Mouse (Mus musculus): ENCODE measurements at regions not wholly inside any gene's neighbourhood (a gene's known extent, or its start where the extent isn't known, plus 50 kb on each side); places are given as distances from the start of the nearest gene placed in this dataset.

DNA sequence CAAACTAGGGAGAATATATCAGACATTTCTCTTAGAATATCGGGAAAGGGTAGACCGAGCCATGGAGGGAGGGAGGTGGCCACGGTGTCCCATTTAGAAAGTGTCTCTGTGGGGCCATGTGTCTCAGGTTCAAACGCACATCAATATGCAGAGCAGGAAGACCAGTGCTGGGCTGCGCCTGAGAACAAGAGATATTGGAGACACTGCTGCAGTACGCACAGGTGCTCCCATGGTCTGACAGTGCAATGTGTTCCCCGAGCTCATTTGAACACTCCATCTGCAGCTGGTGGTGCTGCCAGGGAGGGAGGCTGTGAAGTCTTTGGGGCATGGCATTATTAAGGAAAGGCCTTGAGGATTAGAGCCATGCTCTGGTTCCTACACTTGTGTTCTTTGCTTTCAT, 60.6 kb upstream of the Irf2bp2 start:
- TF ChIP-seq CTCF (conservative IDR thresholded peaks at IDR 0.05; ENCODE audit: insufficient read depth, insufficient read length, low read depth, low read length), result no peak
- no peak for TF ChIP-seq POLR2A (IDR thresholded peaks at IDR 0.05; ENCODE audit: low read depth, low read length)
- H3K27ac ChIP-seq (ENCODE audit: insufficient read depth, low read depth, low read length), result no peak overlapping the region
- H3K4me1 ChIP-seq (ENCODE audit: control insufficient read depth, insufficient read depth, low read length), result peaks cover 22% of the 10 kb centered on the region; the same call in 1 of the 2 replicates
- no peaks in the 10 kb centered on the region for H3K27me3 ChIP-seq (replicated peaks; ENCODE audit: control insufficient read depth, insufficient read depth, low read length)
- no peak for DNase-seq
- 91% methylated on average over 7 of the region's 7 CpGs for WGBS
- no peaks in the 10 kb centered on the region for H3K36me3 ChIP-seq (ENCODE audit: control insufficient read depth, insufficient read depth, low read length)
- no peak overlapping the region for H3K4me3 ChIP-seq (ENCODE audit: insufficient read depth, low read depth, low read length)

DNA sequence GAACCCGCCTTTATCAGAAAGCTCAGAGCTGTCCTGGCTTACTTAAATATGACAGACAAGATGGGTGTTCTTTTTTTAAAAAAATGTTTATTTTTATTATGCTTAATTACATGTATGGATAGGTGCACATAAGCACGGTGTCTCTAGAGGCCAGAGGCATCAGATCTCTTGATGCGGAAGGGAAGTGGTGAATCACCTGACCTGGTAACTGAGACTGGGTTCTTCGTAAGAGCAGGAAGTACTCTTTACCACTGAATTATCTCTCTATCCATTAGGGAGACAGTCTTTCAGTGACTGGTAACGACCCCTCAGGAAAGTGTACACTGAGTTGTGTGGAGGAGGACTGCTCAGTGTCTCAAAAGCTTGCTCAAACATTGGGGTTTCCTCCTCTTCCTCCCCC, 58.4 kb upstream of the Irf2bp2 start:
- no peak for TF ChIP-seq CTCF (conservative IDR thresholded peaks at IDR 0.05; ENCODE audit: insufficient read depth, insufficient read length, low read depth, low read length)
- TF ChIP-seq POLR2A (IDR thresholded peaks at IDR 0.05; ENCODE audit: low read depth, low read length), result no peak
- WGBS, result 85% methylated on average over 5 of the region's 5 CpGs

GRCm38 (mm10) chr8:126650945-126651344, 57.2 kb upstream of the Irf2bp2 start:
- 54% methylated on average over 8 of the region's 8 CpGs for WGBS
- Histone ChIP-seq H3K4me1 (ENCODE audit: control insufficient read depth, insufficient read depth, low read length) (peaks cover 9% of the 10 kb centered on the region; the same call in 1 of the 2 replicates), H3K4me3 (ENCODE audit: insufficient read depth, low read depth, low read length) (no peak overlapping the region), H3K27me3 (replicated peaks; ENCODE audit: control insufficient read depth, insufficient read depth, low read length) (no peaks in the 10 kb centered on the region), H3K36me3 (ENCODE audit: control insufficient read depth, insufficient read depth, low read length) (no peaks in the 10 kb centered on the region), H3K27ac (ENCODE audit: insufficient read depth, low read depth, low read length) (peak overlapping the region; percentile 87)
- TF ChIP-seq POLR2A (IDR thresholded peaks at IDR 0.05; ENCODE audit: low read depth, low read length) (no peak), CTCF (conservative IDR thresholded peaks at IDR 0.05; ENCODE audit: insufficient read depth, insufficient read length, low read depth, low read length) (no peak)
- DNase-seq, result peak; percentile 87

More for the DNA sequence above, 58.4 kb upstream of the Irf2bp2 start:
- Histone ChIP-seq H3K27ac (ENCODE audit: insufficient read depth, low read depth, low read length) (no peak overlapping the region), H3K36me3 (ENCODE audit: control insufficient read depth, insufficient read depth, low read length) (no peaks in the 10 kb centered on the region), H3K4me1 (ENCODE audit: control insufficient read depth, insufficient read depth, low read length) (peaks cover 21% of the 10 kb centered on the region; the same call in 1 of the 2 replicates), H3K4me3 (ENCODE audit: insufficient read depth, low read depth, low read length) (no peak overlapping the region), H3K27me3 (replicated peaks; ENCODE audit: control insufficient read depth, insufficient read depth, low read length) (no peaks in the 10 kb centered on the region)
- DNase-seq, result no peak

DNA sequence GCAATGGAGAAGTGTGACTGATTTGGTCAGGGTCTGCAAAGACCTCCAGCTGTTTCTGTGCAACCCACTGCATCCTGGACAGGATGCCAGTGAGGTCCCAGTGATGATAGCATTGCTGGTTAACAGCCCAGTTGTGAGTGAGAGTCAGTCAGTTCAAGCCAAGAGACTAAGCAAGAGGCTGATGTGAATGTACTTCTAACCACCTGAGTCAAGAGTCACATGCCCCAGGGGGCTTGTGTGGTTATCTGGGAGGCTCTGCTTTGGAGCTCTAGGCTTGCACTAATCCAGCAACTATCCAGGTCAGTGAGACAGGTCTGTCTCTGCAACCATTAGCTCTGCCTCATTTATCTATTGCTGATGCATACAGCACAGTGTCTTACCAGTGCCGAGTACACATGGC, 55.5 kb upstream of the Irf2bp2 start:
- peaks cover 7% of the 10 kb centered on the region; the same call in 1 of the 2 replicates for H3K4me1 ChIP-seq (ENCODE audit: control insufficient read depth, insufficient read depth, low read length)
- no peaks in the 10 kb centered on the region for H3K36me3 ChIP-seq (ENCODE audit: control insufficient read depth, insufficient read depth, low read length)
- WGBS, result 75% methylated on average over 1 of the region's 1 CpGs
- no peak for TF ChIP-seq POLR2A (IDR thresholded peaks at IDR 0.05; ENCODE audit: low read depth, low read length)
- no peak for TF ChIP-seq CTCF (conservative IDR thresholded peaks at IDR 0.05; ENCODE audit: insufficient read depth, insufficient read length, low read depth, low read length)
- no peaks in the 10 kb centered on the region for H3K27me3 ChIP-seq (replicated peaks; ENCODE audit: control insufficient read depth, insufficient read depth, low read length)
- H3K27ac ChIP-seq (ENCODE audit: insufficient read depth, low read depth, low read length), result no peak overlapping the region
- DNase-seq, result no peak
- no peak overlapping the region for H3K4me3 ChIP-seq (ENCODE audit: insufficient read depth, low read depth, low read length)

- Histone ChIP-seq H3K4me1 (ENCODE audit: control insufficient read depth, insufficient read depth, low read length) (peaks cover 7% of the 10 kb centered on the region; the same call in 1 of the 2 replicates), H3K4me3 (ENCODE audit: insufficient read depth, low read depth, low read length) (no peak overlapping the region), H3K27me3 (replicated peaks; ENCODE audit: control insufficient read depth, insufficient read depth, low read length) (no peaks in the 10 kb centered on the region), H3K36me3 (ENCODE audit: control insufficient read depth, insufficient read depth, low read length) (no peaks in the 10 kb centered on the region), H3K27ac (ENCODE audit: insufficient read depth, low read depth, low read length) (no peak overlapping the region)
- no peak for TF ChIP-seq POLR2A (IDR thresholded peaks at IDR 0.05; ENCODE audit: low read depth, low read length)
- no peak for TF ChIP-seq CTCF (conservative IDR thresholded peaks at IDR 0.05; ENCODE audit: insufficient read depth, insufficient read length, low read depth, low read length)
- 61% methylated on average over 1 of the region's 1 CpGs for WGBS
- DNase-seq, result no peak
Observed at GRCm38 (mm10) chr8:126647350-126647749, 53.6 kb upstream of the Irf2bp2 start.

DNA sequence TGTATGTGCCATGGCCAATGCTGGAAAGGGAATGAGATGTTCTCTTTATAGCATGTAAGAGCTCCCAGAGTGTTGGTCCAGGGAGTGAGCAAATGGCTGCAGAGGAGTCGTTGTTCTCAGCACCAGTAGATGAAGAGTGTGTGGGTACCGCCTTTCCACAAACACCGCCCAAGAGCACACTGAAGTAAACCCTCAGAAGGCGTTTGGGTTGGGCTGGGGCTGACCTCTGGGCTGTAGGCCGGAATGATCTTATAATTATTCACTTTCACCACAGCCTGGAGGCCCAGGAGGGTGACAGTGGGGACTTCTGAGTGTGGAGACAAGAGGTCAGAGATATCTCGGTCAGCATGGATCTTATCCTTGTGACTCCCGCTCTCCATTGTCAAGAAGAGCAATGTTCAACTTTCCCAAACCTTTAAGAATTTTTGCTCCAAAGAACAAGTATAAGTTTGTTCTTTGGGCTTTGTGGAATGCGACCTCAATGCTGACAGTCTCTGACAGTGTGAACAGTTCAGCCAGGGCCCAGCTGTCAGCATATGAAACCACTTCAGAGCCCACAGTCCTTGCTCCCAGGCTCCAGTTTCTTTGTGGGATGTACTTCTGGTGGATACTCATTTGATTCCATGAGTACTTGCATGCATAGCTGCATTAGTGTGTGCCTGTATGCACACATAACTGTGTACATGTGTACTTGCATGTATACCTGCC, 53.0 kb upstream of the Irf2bp2 start:
- no peak overlapping the region for H3K27ac ChIP-seq (ENCODE audit: insufficient read depth, low read depth, low read length)
- 55% methylated on average over 8 of the region's 8 CpGs for WGBS
- TF ChIP-seq CTCF (conservative IDR thresholded peaks at IDR 0.05; ENCODE audit: insufficient read depth, insufficient read length, low read depth, low read length) (no peak), POLR2A (IDR thresholded peaks at IDR 0.05; ENCODE audit: low read depth, low read length) (no peak)

GRCm38 (mm10) chr8:126644179-126644578, 50.4 kb upstream of the Irf2bp2 start:
- no peak overlapping the region for H3K4me3 ChIP-seq (ENCODE audit: insufficient read depth, low read depth, low read length)
- DNase-seq, result no peak
- no peak overlapping the region for H3K27ac ChIP-seq (ENCODE audit: insufficient read depth, low read depth, low read length)
- WGBS, result 74% methylated on average over 5 of the region's 5 CpGs
- H3K27me3 ChIP-seq (replicated peaks; ENCODE audit: control insufficient read depth, insufficient read depth, low read length), result no peaks in the 10 kb centered on the region
- H3K36me3 ChIP-seq (ENCODE audit: control insufficient read depth, insufficient read depth, low read length), result no peaks in the 10 kb centered on the region
- TF ChIP-seq CTCF (conservative IDR thresholded peaks at IDR 0.05; ENCODE audit: insufficient read depth, insufficient read length, low read depth, low read length) (no peak), POLR2A (IDR thresholded peaks at IDR 0.05; ENCODE audit: low read depth, low read length) (no peak)
- no peaks in the 10 kb centered on the region; the same call in 1 of the 2 replicates for H3K4me1 ChIP-seq (ENCODE audit: control insufficient read depth, insufficient read depth, low read length)

More for the DNA sequence above, 53.0 kb upstream of the Irf2bp2 start:
- peak; percentile 28 for DNase-seq
- Histone ChIP-seq H3K4me3 (ENCODE audit: insufficient read depth, low read depth, low read length) (no peak overlapping the region), H3K4me1 (ENCODE audit: control insufficient read depth, insufficient read depth, low read length) (peaks cover 7% of the 10 kb centered on the region; the same call in 1 of the 2 replicates), H3K36me3 (ENCODE audit: control insufficient read depth, insufficient read depth, low read length) (no peaks in the 10 kb centered on the region), H3K27me3 (replicated peaks; ENCODE audit: control insufficient read depth, insufficient read depth, low read length) (no peaks in the 10 kb centered on the region)

Data from kidney, adult 2 months (tissue).